Mouse (Mus musculus) lung, embryonic 14.5 days (tissue): ENCODE results near the gene Ucp3. TPM values are rescaled to one million over a fixed set of nuclear protein-coding genes. Genes with fewer than 3 reads are reported as not detected.

Experiments used
- ATAC-seq: fragments of 200-750 bp; cut with Nextera tagmentation; 2 replicates; pipeline ENCODE4 v1.8.0; 2017; ENCODE audit warnings: mild to moderate bottlenecking, moderate TSS enrichment, moderate library complexity; ENCODE audit not compliant: insufficient read depth
- DNase-seq: peaks from one replicate; pipeline ENCODE4 v3.0.0-alpha.2; 2015
- H3K27ac ChIP-seq: fragments of 300-500 bp; sonication (generic); 2 replicates; pipeline ENCODE4 v1.5.1; 2014; ENCODE audit warnings: low read depth, mild to moderate bottlenecking, moderate library complexity
- H3K27me3 ChIP-seq: fragments of 300-500 bp; sonication (generic); 2 replicates; pipeline ENCODE4 v1.6.1; 2014; ENCODE audit warnings: low read length, control low read depth; ENCODE audit not compliant: insufficient read depth
- H3K36me3 ChIP-seq: fragments of 300-500 bp; sonication (generic); 2 replicates; pipeline ENCODE4 v1.6.1; 2014; ENCODE audit warnings: control low read depth; ENCODE audit not compliant: insufficient read depth
- H3K4me1 ChIP-seq: fragments of 300-500 bp; sonication (generic); 2 replicates; pipeline ENCODE4 v1.6.1; 2014; ENCODE audit warnings: antibody characterized with exemption, control low read depth; ENCODE audit not compliant: insufficient read depth
- H3K4me2 ChIP-seq: fragments of 300-500 bp; sonication (generic); 2 replicates; pipeline ENCODE4 v1.6.1; 2014; ENCODE audit warnings: mild to moderate bottlenecking
- H3K4me3 ChIP-seq: fragments of 300-500 bp; sonication (generic); 2 replicates; pipeline ENCODE4 v1.5.1; 2014; ENCODE audit warnings: low read depth, low read length
- H3K9ac ChIP-seq: fragments of 300-500 bp; sonication (generic); 2 replicates; pipeline ENCODE4 v1.6.1; 2014
- H3K9me3 ChIP-seq: fragments of 300-500 bp; sonication (generic); 2 replicates; pipeline ENCODE4 v1.6.1; 2016; ENCODE audit warnings: low read depth, low read length, control low read depth
- CTCF ChIP-seq: IDR thresholded peaks from 2 replicates; pipeline ENCODE4 v1.5.1; 2016; ENCODE audit warnings: antibody characterized with exemption, low read depth
- WGBS: fragments of 180-500 bp; shearing (Covaris S2); extraction: QIAGEN DNeasy Blood & Tissue Kit; methylation state at CpG from one replicate; pipeline ENCODE4 v1.1.7; 2014; 5-methylcytosine and 5-hydroxymethylcytosine counted together
- polyA plus RNA-seq: library from polyadenylated mRNA; unstranded; fragments of >200 nt; fragmentation: Nextera tagmentation; extraction: Ambion mirVana; gene quantifications from 2 replicates; pipeline ENCODE4 v1.2.1, GENCODE M21; 2014

Ucp3 gene
- not detected in 2 replicates for polyA plus RNA-seq

GRCm38 (mm10) chr7:100472777-100473176, at the start of gene Ucp3:
Ucp3 (plus strand) TSS chr7:100472990.
- DNase-seq (no peak), ATAC-seq (no peak)
- Histone ChIP-seq H3K36me3 (peaks cover 14% of the 10 kb centered on the region), H3K27ac (no peak within 1 kb of the TSS), H3K27me3 (no peaks in the 10 kb centered on the region), H3K9me3 (no peaks in the 10 kb centered on the region), H3K9ac (no peak within 1 kb of the TSS), H3K4me1 (no peaks in the 10 kb centered on the region), H3K4me3 (no peak within 1 kb of the TSS), H3K4me2 (no peak within 1 kb of the TSS)
- TF ChIP-seq CTCF, result no peak
- WGBS, result 80% methylated on average over 6 of the region's 6 CpGs

- 91% methylated on average over 3 of the region's 3 CpGs for WGBS
These were observed 47.0 kb upstream of the Ucp3 start for GRCm38 (mm10) chr7:100425795-100426194.

DNA sequence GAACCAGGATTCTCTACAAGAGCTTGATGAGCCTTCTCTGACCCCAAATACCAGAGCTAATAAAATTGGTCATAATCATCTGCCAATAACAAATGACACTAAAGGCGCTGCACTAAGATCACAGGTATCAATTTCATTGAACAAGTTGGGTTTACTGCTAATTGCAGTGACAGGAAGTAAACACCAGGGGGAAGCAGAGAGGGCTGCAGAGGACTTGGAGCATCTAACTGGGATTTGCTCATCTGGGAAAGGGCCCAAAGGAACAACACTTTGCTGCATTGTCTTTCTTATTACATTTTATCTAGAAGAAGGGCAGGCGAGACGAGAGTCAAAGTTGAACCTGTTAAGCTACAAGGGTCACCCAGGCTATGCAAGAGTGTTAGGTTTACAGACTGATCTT, 43.7 kb upstream of the Ucp3 start:
- Histone ChIP-seq H3K36me3 (peaks cover 73% of the 10 kb centered on the region), H3K4me3 (no peak overlapping the region)

More at GRCm38 (mm10) chr7:100425795-100426194, 47.0 kb upstream of the Ucp3 start:
- DNase-seq (no peak), ATAC-seq (no peak)
- H3K4me3 ChIP-seq, result no peak overlapping the region
- H3K36me3 ChIP-seq, result peaks cover 74% of the 10 kb centered on the region
- no peaks in the 10 kb centered on the region for H3K27me3 ChIP-seq
- H3K4me1 ChIP-seq, result no peaks in the 10 kb centered on the region
- no peaks in the 10 kb centered on the region for H3K9me3 ChIP-seq
- H3K4me2 ChIP-seq, result no peak overlapping the region
- no peak overlapping the region for H3K27ac ChIP-seq
- no peak for TF ChIP-seq CTCF
- no peak overlapping the region for H3K9ac ChIP-seq

GRCm38 (mm10) chr7:100429911-100430310, 42.9 kb upstream of the Ucp3 start:
- no peaks in the 10 kb centered on the region for H3K4me1 ChIP-seq
- H3K9ac ChIP-seq, result no peak overlapping the region
- no peak overlapping the region for H3K4me2 ChIP-seq
- no peaks in the 10 kb centered on the region for H3K27me3 ChIP-seq
- no peaks in the 10 kb centered on the region for H3K9me3 ChIP-seq
- 91% methylated on average over 11 of the region's 11 CpGs for WGBS
- H3K27ac ChIP-seq, result no peak overlapping the region
- TF ChIP-seq CTCF, result no peak
- H3K36me3 ChIP-seq, result peaks cover 65% of the 10 kb centered on the region
- H3K4me3 ChIP-seq, result no peak overlapping the region
- no peak for ATAC-seq
- DNase-seq, result no peak

More for the DNA sequence above, 43.7 kb upstream of the Ucp3 start:
- Histone ChIP-seq H3K4me2 (no peak overlapping the region), H3K27me3 (no peaks in the 10 kb centered on the region), H3K9me3 (no peaks in the 10 kb centered on the region), H3K4me1 (no peaks in the 10 kb centered on the region), H3K27ac (no peak overlapping the region), H3K9ac (no peak overlapping the region)
- ATAC-seq, result no peak
- WGBS, result 62% methylated on average over 3 of the region's 3 CpGs
- peak; percentile 68 for DNase-seq
- peak; percentile 90 for TF ChIP-seq CTCF

DNA sequence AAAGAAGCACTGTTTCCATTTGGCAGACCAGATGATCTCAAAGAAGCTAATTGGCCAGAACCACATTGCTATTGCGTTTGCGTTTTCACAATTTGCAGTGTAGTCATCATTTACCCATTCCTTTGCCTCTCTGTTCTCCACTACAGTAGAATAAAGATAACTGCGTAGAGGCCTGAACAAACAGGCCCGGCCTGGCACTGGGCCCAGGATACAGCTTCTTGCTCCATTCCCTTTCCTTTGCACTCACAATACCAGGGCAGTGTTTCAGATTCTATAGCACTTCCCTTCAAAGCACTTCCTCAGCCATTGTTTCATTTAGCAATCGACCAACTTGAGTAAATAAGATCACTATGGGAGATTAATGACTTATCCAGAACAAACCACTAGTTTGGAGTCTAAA, 41.7 kb upstream of the Ucp3 start:
- no peaks in the 10 kb centered on the region for H3K27me3 ChIP-seq
- peak; percentile 72 for DNase-seq
- H3K9ac ChIP-seq, result no peak overlapping the region
- ATAC-seq, result no peak; the same call in 1 of the 2 replicates
- H3K36me3 ChIP-seq, result peaks cover 62% of the 10 kb centered on the region
- no peaks in the 10 kb centered on the region for H3K9me3 ChIP-seq
- H3K27ac ChIP-seq, result no peak overlapping the region
- TF ChIP-seq CTCF, result no peak
- no peak overlapping the region for H3K4me3 ChIP-seq
- H3K4me2 ChIP-seq, result no peak overlapping the region
- no peaks in the 10 kb centered on the region for H3K4me1 ChIP-seq
- 68% methylated on average over 5 of the region's 5 CpGs for WGBS

- Histone ChIP-seq H3K4me2 (no peak overlapping the region), H3K36me3 (peaks cover 69% of the 10 kb centered on the region), H3K9me3 (no peaks in the 10 kb centered on the region), H3K4me3 (no peak overlapping the region), H3K9ac (no peak overlapping the region), H3K27ac (no peak overlapping the region), H3K27me3 (no peaks in the 10 kb centered on the region), H3K4me1 (no peaks in the 10 kb centered on the region)
- ATAC-seq (no peak), DNase-seq (no peak)
- WGBS, result 91% methylated on average over 6 of the region's 6 CpGs
- no peak for TF ChIP-seq CTCF
These were observed 39.5 kb upstream of the Ucp3 start for GRCm38 (mm10) chr7:100433295-100433694.

DNA sequence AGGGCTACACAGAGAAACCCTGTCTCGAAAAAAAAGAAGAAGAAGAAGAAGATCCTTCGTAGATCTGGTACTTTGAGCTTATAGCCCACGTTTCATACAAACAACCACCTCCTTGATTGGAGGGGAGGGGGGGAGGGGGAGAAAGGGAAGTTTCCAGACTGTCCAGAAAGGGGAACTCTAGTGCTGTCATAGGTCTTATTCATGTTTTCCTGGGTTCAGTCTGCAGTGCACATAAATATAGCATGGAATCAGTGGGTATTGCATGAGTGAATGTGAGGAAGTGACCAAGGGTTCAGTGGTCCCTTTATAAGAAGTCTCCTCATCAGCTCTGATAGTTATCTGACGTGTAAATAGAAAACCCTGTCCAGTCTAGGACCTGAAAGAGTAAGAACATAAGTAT, 29.1 kb upstream of the Ucp3 start:
- Histone ChIP-seq H3K4me3 (no peak overlapping the region), H3K4me2 (no peak overlapping the region), H3K36me3 (peaks cover 68% of the 10 kb centered on the region), H3K4me1 (no peaks in the 10 kb centered on the region), H3K27me3 (no peaks in the 10 kb centered on the region), H3K9ac (no peak overlapping the region), H3K9me3 (no peaks in the 10 kb centered on the region), H3K27ac (no peak overlapping the region)
- 94% methylated on average over 4 of the region's 4 CpGs for WGBS
- DNase-seq (no peak), ATAC-seq (no peak)
- no peak for TF ChIP-seq CTCF

DNA sequence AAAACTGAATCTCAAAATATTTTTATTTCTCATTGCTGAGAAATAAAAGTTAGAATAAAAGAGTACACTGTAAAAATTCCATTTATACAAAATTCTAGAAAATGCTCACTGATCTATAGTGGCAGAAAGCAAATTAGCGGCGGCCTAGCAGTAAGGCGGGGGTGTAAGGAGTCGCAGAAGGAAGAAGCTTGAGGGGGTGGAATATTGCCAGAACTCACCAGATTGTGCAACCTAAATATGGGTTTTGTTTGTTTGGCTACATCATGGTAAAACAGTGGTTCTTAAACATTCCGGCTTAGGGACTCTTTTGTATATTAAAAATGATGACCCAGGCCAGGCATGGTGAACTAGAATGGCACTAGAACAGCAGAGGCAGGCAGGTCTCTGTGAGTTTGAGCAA, 26.5 kb upstream of the Ucp3 start:
- no peaks in the 10 kb centered on the region for H3K4me1 ChIP-seq
- H3K4me3 ChIP-seq, result no peak overlapping the region
- no peak overlapping the region for H3K9ac ChIP-seq
- H3K27ac ChIP-seq, result no peak overlapping the region
- H3K4me2 ChIP-seq, result no peak overlapping the region
- WGBS, result 92% methylated on average over 5 of the region's 5 CpGs
- no peak for TF ChIP-seq CTCF
- H3K36me3 ChIP-seq, result peaks cover 73% of the 10 kb centered on the region
- no peak for DNase-seq
- no peak for ATAC-seq
- no peaks in the 10 kb centered on the region for H3K27me3 ChIP-seq
- no peaks in the 10 kb centered on the region for H3K9me3 ChIP-seq
